Mouse (Mus musculus): ENCODE data around the gene Bcl2l13. TPM values are rescaled to one million over a fixed set of nuclear protein-coding genes. Genes with fewer than 3 reads are reported as not detected.
A peak's percentile ranks its signal among the peaks of the same experiment; 100 is the strongest.
"Not testable (repeated sequence)": the region's sequence is repeated elsewhere in the genome, so short reads cannot be mapped to it uniquely, and the experiment has no call there.

Gene Bcl2l13
- polyA plus RNA-seq, 1 experiment from 2014 or later, result 26.2 TPM

GRCm38 (mm10) chr6:120916972-120917881 lies 81.2 kb downstream of the Bcl2l13 start:
- ATAC-seq (ENCODE audit: low read depth), result peak; percentile 46; the same call in 1 of the 2 replicates
- DNase-seq (ENCODE audit: low spot score); H3K27me3 ChIP-seq (replicated peaks; ENCODE audit: control insufficient read depth, insufficient read depth, low read length); H3K9me3 ChIP-seq (ENCODE audit: control insufficient read depth, low read length); H3K36me3 ChIP-seq (ENCODE audit: control insufficient read depth, insufficient read depth, low read length); H3K27ac ChIP-seq (replicated peaks; ENCODE audit: low read depth, low read length): not testable (repeated sequence)
- Histone ChIP-seq H3K9ac (ENCODE audit: low read depth, low read length) (peak overlapping the region; percentile 61), H3K4me1 (ENCODE audit: control insufficient read depth, insufficient read depth, low read length) (peaks cover 13% of the 10 kb centered on the region), H3K4me3 (ENCODE audit: low read depth, low read length) (peak overlapping the region; percentile 64), H3K4me2 (ENCODE audit: low read depth, low read length) (peak overlapping the region; percentile 94)
- WGBS, result 32% methylated on average over 9 of the region's 14 CpGs

GRCm38 (mm10) chr6:120917975-120918374 lies 82.0 kb downstream of the Bcl2l13 start:
- H3K27ac ChIP-seq (replicated peaks; ENCODE audit: low read depth, low read length), result no peak overlapping the region
- 50% methylated on average over 3 of the region's 3 CpGs for WGBS
- peak; percentile 20 for DNase-seq (ENCODE audit: low spot score)

GRCm38 (mm10) chr6:120924791-120925321 lies 88.8 kb downstream of the Bcl2l13 start:
- H3K4me2 ChIP-seq (ENCODE audit: low read depth, low read length); H3K4me3 ChIP-seq (ENCODE audit: low read depth, low read length); ATAC-seq (ENCODE audit: low read depth); H3K4me1 ChIP-seq (ENCODE audit: control insufficient read depth, insufficient read depth, low read length); H3K9me3 ChIP-seq (ENCODE audit: control insufficient read depth, low read length); DNase-seq (ENCODE audit: low spot score); H3K27me3 ChIP-seq (replicated peaks; ENCODE audit: control insufficient read depth, insufficient read depth, low read length); H3K9ac ChIP-seq (ENCODE audit: low read depth, low read length); H3K27ac ChIP-seq (replicated peaks; ENCODE audit: low read depth, low read length); H3K36me3 ChIP-seq (ENCODE audit: control insufficient read depth, insufficient read depth, low read length): not testable (repeated sequence)
- 72% methylated on average over 2 of the region's 2 CpGs for WGBS

More at GRCm38 (mm10) chr6:120917975-120918374, 82.0 kb downstream of the Bcl2l13 start:
- no peaks in the 10 kb centered on the region for H3K36me3 ChIP-seq (ENCODE audit: control insufficient read depth, insufficient read depth, low read length)
- H3K4me1 ChIP-seq (ENCODE audit: control insufficient read depth, insufficient read depth, low read length), result peaks cover 13% of the 10 kb centered on the region
- H3K27me3 ChIP-seq (replicated peaks; ENCODE audit: control insufficient read depth, insufficient read depth, low read length), result 0 out of 2 replicates have a peak, but pooled peaks cover 8% of the 10 kb centered on the region
- H3K9me3 ChIP-seq (ENCODE audit: control insufficient read depth, low read length), result 0 out of 2 replicates have a peak, but pooled peaks cover 3% of the 10 kb centered on the region
- H3K4me2 ChIP-seq (ENCODE audit: low read depth, low read length), result peak overlapping the region; percentile 94; the same call in 1 of the 2 replicates
- ATAC-seq (ENCODE audit: low read depth), result no peak
- H3K4me3 ChIP-seq (ENCODE audit: low read depth, low read length), result no peak overlapping the region
- H3K9ac ChIP-seq (ENCODE audit: low read depth, low read length), result no peak overlapping the region

GRCm38 (mm10) chr6:120926880-120927279 lies 90.9 kb downstream of the Bcl2l13 start:
- WGBS, result 67% methylated on average over 2 of the region's 2 CpGs
- H3K4me2 ChIP-seq (ENCODE audit: low read depth, low read length), result no peak overlapping the region
- no peak for ATAC-seq (ENCODE audit: low read depth)

GRCm38 (mm10) chr6:120927765-120928164 lies 91.8 kb downstream of the Bcl2l13 start:
- Histone ChIP-seq H3K9ac (ENCODE audit: low read depth, low read length) (no peak overlapping the region), H3K36me3 (ENCODE audit: control insufficient read depth, insufficient read depth, low read length) (peaks cover 9% of the 10 kb centered on the region; the same call in 1 of the 2 replicates), H3K4me2 (ENCODE audit: low read depth, low read length) (no peak overlapping the region), H3K27me3 (replicated peaks; ENCODE audit: control insufficient read depth, insufficient read depth, low read length) (no peaks in the 10 kb centered on the region), H3K9me3 (ENCODE audit: control insufficient read depth, low read length) (no peaks in the 10 kb centered on the region), H3K4me3 (ENCODE audit: low read depth, low read length) (no peak overlapping the region), H3K4me1 (ENCODE audit: control insufficient read depth, insufficient read depth, low read length) (no peaks in the 10 kb centered on the region), H3K27ac (replicated peaks; ENCODE audit: low read depth, low read length) (no peak overlapping the region)
- WGBS, result 67% methylated on average over 3 of the region's 3 CpGs
- DNase-seq (ENCODE audit: low spot score) (no peak), ATAC-seq (ENCODE audit: low read depth) (no peak)

More at GRCm38 (mm10) chr6:120926880-120927279, 90.9 kb downstream of the Bcl2l13 start:
- 0 out of 2 replicates have a peak, but pooled peaks cover 2% of the 10 kb centered on the region for H3K36me3 ChIP-seq (ENCODE audit: control insufficient read depth, insufficient read depth, low read length)
- H3K9ac ChIP-seq (ENCODE audit: low read depth, low read length), result no peak overlapping the region
- no peak overlapping the region for H3K4me3 ChIP-seq (ENCODE audit: low read depth, low read length)
- no peaks in the 10 kb centered on the region for H3K27me3 ChIP-seq (replicated peaks; ENCODE audit: control insufficient read depth, insufficient read depth, low read length)
- H3K27ac ChIP-seq (replicated peaks; ENCODE audit: low read depth, low read length), result no peak overlapping the region
- no peak for DNase-seq (ENCODE audit: low spot score)
- H3K9me3 ChIP-seq (ENCODE audit: control insufficient read depth, low read length), result no peaks in the 10 kb centered on the region
- no peaks in the 10 kb centered on the region for H3K4me1 ChIP-seq (ENCODE audit: control insufficient read depth, insufficient read depth, low read length)

- Histone ChIP-seq H3K27ac (replicated peaks; ENCODE audit: low read depth, low read length) (no peak overlapping the region), H3K9me3 (ENCODE audit: control insufficient read depth, low read length) (no peaks in the 10 kb centered on the region), H3K36me3 (ENCODE audit: control insufficient read depth, insufficient read depth, low read length) (peaks cover 19% of the 10 kb centered on the region), H3K4me3 (ENCODE audit: low read depth, low read length) (no peak overlapping the region), H3K9ac (ENCODE audit: low read depth, low read length) (no peak overlapping the region), H3K27me3 (replicated peaks; ENCODE audit: control insufficient read depth, insufficient read depth, low read length) (no peaks in the 10 kb centered on the region), H3K4me1 (ENCODE audit: control insufficient read depth, insufficient read depth, low read length) (no peaks in the 10 kb centered on the region), H3K4me2 (ENCODE audit: low read depth, low read length) (no peak overlapping the region)
- ATAC-seq (ENCODE audit: low read depth) (no peak), DNase-seq (ENCODE audit: low spot score) (no peak)
- WGBS, result 32% methylated on average over 1 of the region's 1 CpGs
These were observed 93.4 kb downstream of the Bcl2l13 start for GRCm38 (mm10) chr6:120929421-120929820.

GRCm38 (mm10) chr6:120930450-120931306 lies 94.7 kb downstream of the Bcl2l13 start:
- no peak overlapping the region for H3K9ac ChIP-seq (ENCODE audit: low read depth, low read length)
- H3K27ac ChIP-seq (replicated peaks; ENCODE audit: low read depth, low read length), result no peak overlapping the region

GRCm38 (mm10) chr6:120932597-120932996 lies 96.6 kb downstream of the Bcl2l13 start:
- H3K27me3 ChIP-seq (replicated peaks; ENCODE audit: control insufficient read depth, insufficient read depth, low read length), result no peaks in the 10 kb centered on the region

More at GRCm38 (mm10) chr6:120930450-120931306, 94.7 kb downstream of the Bcl2l13 start:
- H3K4me1 ChIP-seq (ENCODE audit: control insufficient read depth, insufficient read depth, low read length), result no peaks in the 10 kb centered on the region
- H3K4me3 ChIP-seq (ENCODE audit: low read depth, low read length), result no peak overlapping the region
- DNase-seq (ENCODE audit: low spot score), result no peak
- peaks cover 26% of the 10 kb centered on the region for H3K36me3 ChIP-seq (ENCODE audit: control insufficient read depth, insufficient read depth, low read length)
- 78% methylated on average over 6 of the region's 6 CpGs for WGBS
- no peak for ATAC-seq (ENCODE audit: low read depth)
- no peaks in the 10 kb centered on the region for H3K27me3 ChIP-seq (replicated peaks; ENCODE audit: control insufficient read depth, insufficient read depth, low read length)
- no peak overlapping the region for H3K4me2 ChIP-seq (ENCODE audit: low read depth, low read length)
- no peaks in the 10 kb centered on the region for H3K9me3 ChIP-seq (ENCODE audit: control insufficient read depth, low read length)

More at GRCm38 (mm10) chr6:120932597-120932996, 96.6 kb downstream of the Bcl2l13 start:
- H3K27ac ChIP-seq (replicated peaks; ENCODE audit: low read depth, low read length), result no peak overlapping the region
- 88% methylated on average over 12 of the region's 12 CpGs for whole genome bisulfite sequencing
- DNase-seq (ENCODE audit: low spot score) (no peak), ATAC-seq (ENCODE audit: low read depth) (no peak)
- no peak overlapping the region for H3K4me2 ChIP-seq (ENCODE audit: low read depth, low read length)
- no peak overlapping the region for H3K4me3 ChIP-seq (ENCODE audit: low read depth, low read length)
- H3K4me1 ChIP-seq (ENCODE audit: control insufficient read depth, insufficient read depth, low read length), result no peaks in the 10 kb centered on the region
- H3K9ac ChIP-seq (ENCODE audit: low read depth, low read length), result no peak overlapping the region
- peaks cover 26% of the 10 kb centered on the region for H3K36me3 ChIP-seq (ENCODE audit: control insufficient read depth, insufficient read depth, low read length)
- no peaks in the 10 kb centered on the region for H3K9me3 ChIP-seq (ENCODE audit: control insufficient read depth, low read length)

Data from embryonic facial prominence, embryonic 14.5 days (tissue).